Mouse (Mus musculus): ENCODE data around the gene Slc39a8. TPM values are rescaled to one million over a fixed set of nuclear protein-coding genes. Genes with fewer than 3 reads are reported as not detected.

The Slc39a8 gene
- polyA plus RNA-seq, 1 experiment from 2014 or later, result 24.3 TPM

- Histone ChIP-seq H3K4me2 (replicated peaks) (no peak overlapping the region), H3K4me1 (replicated peaks) (no peaks in the 10 kb centered on the region), H3K27me3 (replicated peaks) (no peaks in the 10 kb centered on the region), H3K9ac (no peak overlapping the region), H3K36me3 (no peaks in the 10 kb centered on the region; the same call in 1 of the 2 replicates), H3K4me3 (replicated peaks) (no peak overlapping the region), H3K27ac (no peak overlapping the region), H3K9me3 (no peaks in the 10 kb centered on the region)
- 85% methylated on average over 10 of the region's 10 CpGs for WGBS
- ATAC-seq, result no peak
Measured at GRCm38 (mm10) chr3:135853604-135854297, 28.7 kb downstream of the Slc39a8 start.

DNA sequence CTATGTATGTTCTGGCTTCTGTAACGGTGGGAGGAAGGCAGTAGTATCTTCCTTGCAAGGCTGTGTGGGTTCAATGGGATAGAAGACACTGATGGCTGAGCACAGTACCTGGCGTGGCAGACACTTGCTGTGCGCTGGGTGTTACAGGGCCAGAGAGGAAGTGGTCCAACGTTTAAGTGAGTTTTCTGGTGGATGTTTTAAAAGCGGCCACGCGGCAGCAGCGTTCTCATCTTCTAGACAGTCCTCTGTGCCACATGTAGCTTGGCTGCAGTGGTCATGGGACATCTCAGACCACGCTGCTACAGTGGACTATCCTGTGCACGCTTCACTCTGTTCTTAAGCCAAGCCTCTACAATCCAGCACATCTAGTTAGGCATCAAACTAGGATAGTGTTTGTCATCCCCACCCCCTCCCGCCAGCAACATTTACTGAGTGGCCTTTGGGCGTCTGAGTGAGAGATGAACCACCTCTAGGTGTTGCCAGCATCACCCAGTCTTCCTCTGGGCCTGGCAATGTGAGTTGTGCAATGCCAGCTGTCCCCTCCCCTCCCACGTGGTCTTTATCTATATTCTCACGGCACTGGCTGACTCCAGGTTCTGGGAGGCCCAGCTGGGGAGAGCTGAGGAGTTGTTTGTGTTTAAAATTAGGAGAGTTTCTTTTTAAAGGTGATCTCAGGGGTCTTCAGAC lies 29.4 kb downstream of the Slc39a8 start:
- H3K4me3 ChIP-seq (replicated peaks), result no peak overlapping the region
- peak; percentile 83 for ATAC-seq
- H3K27ac ChIP-seq, result no peak overlapping the region
- H3K4me1 ChIP-seq (replicated peaks), result no peaks in the 10 kb centered on the region
- no peaks in the 10 kb centered on the region for H3K27me3 ChIP-seq (replicated peaks)
- 71% methylated on average over 14 of the region's 14 CpGs for WGBS
- H3K9me3 ChIP-seq, result no peaks in the 10 kb centered on the region
- no peaks in the 10 kb centered on the region; the same call in 1 of the 2 replicates for H3K36me3 ChIP-seq
- no peak overlapping the region for H3K9ac ChIP-seq
- no peak overlapping the region for H3K4me2 ChIP-seq (replicated peaks)

DNA sequence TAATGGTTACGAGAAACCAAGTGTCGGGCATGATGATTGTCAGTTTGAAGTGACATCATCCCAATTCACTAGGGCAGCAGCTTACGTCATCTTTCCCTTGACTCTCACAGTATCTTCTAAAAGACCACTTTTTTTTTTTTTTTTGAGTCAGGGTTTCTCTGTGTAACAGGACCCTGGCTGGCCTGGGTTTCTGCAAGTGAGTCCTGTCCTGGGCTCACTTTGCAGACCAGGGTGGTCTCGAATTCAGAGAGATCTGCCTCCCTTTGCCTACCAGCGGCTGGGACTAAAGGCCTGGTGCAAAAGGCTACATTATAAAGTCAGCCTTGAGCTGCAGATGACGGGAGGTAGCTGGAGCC lies 29.9 kb downstream of the Slc39a8 start:
- 78% methylated on average over 6 of the region's 6 CpGs for WGBS
- no peaks in the 10 kb centered on the region; the same call in 1 of the 2 replicates for H3K36me3 ChIP-seq
- H3K4me3 ChIP-seq (replicated peaks), result no peak overlapping the region

DNA sequence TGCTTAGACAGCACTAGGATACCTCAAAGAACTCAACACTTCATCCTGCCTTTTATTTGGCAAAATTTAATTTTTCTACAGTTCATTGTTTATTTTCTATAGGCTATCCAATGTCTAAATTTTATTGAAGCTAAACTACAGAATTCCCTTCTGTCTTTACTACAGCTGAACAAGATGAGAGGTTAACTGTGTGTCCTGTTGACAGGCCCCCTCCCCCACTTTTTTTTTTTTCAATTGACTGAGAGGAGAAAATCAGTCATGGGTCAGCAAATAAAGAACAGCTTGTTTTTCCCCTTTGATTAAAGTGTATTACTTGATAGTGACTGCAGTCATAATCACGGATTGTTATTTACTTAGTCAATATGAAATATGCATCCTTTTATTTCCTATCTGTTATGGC lies 31.2 kb downstream of the Slc39a8 start:
- Histone ChIP-seq H3K9me3 (no peaks in the 10 kb centered on the region), H3K27me3 (replicated peaks) (no peaks in the 10 kb centered on the region), H3K27ac (no peak overlapping the region), H3K4me1 (replicated peaks) (no peaks in the 10 kb centered on the region), H3K4me2 (replicated peaks) (no peak overlapping the region), H3K36me3 (no peaks in the 10 kb centered on the region; the same call in 1 of the 2 replicates), H3K9ac (no peak overlapping the region), H3K4me3 (replicated peaks) (no peak overlapping the region)
- ATAC-seq, result no peak
- 44% methylated on average over 1 of the region's 1 CpGs for WGBS

More for the DNA sequence above, 29.9 kb downstream of the Slc39a8 start:
- Histone ChIP-seq H3K27ac (no peak overlapping the region), H3K27me3 (replicated peaks) (no peaks in the 10 kb centered on the region), H3K9me3 (no peaks in the 10 kb centered on the region), H3K4me1 (replicated peaks) (no peaks in the 10 kb centered on the region), H3K9ac (no peak overlapping the region), H3K4me2 (replicated peaks) (no peak overlapping the region)
- 0 out of 2 replicates have a peak, but pooled peaks have one; percentile 13 for ATAC-seq

DNA sequence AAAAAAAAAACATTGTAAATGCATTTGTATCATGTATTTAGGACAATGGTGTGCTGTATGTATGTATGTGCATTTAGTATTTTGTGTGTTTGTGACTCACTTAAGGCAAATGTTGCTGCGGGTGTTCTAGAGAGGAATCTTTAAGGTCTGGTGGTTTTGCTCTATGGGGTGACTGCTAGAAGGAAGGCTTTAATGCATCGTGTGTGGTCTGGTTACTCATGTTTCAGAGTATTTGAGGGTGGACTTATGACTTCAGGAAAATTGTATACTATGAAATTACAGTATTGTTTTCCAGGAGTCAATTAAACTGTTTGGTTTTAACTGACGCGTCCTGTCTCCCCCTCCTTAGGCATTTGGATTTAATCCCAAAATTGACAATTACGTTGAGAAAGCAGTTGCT lies 32.1 kb downstream of the Slc39a8 start:
- H3K36me3 ChIP-seq, result no peaks in the 10 kb centered on the region; the same call in 1 of the 2 replicates
- no peak overlapping the region for H3K4me3 ChIP-seq (replicated peaks)
- no peaks in the 10 kb centered on the region for H3K27me3 ChIP-seq (replicated peaks)
- H3K4me1 ChIP-seq (replicated peaks), result no peaks in the 10 kb centered on the region
- no peak for ATAC-seq
- H3K27ac ChIP-seq, result no peak overlapping the region
- no peak overlapping the region for H3K9ac ChIP-seq
- no peak overlapping the region for H3K4me2 ChIP-seq (replicated peaks)
- H3K9me3 ChIP-seq, result no peaks in the 10 kb centered on the region
- WGBS, result 60% methylated on average over 5 of the region's 5 CpGs

DNA sequence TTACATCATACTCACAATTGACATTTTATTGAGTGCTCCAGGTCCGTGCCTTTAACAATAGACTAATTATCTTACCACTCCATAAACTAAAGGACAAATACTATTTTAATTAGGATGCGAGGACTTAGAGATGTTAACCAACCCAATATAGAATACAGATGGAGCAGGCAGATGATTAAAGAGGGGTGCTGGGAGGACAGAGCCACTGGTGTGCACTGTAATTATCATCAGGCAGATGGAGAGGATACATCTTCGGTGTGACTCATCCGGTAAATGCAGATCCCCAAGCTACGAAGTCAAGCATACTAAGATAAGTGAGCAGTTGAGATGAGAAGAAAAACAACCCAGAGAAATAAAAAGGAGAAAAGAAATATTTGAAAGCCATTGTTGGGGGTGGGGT lies 34.4 kb downstream of the Slc39a8 start:
- no peak overlapping the region for H3K27ac ChIP-seq
- no peaks in the 10 kb centered on the region for H3K4me1 ChIP-seq (replicated peaks)
- no peaks in the 10 kb centered on the region for H3K27me3 ChIP-seq (replicated peaks)
- no peaks in the 10 kb centered on the region; the same call in 1 of the 2 replicates for H3K36me3 ChIP-seq
- no peak for ATAC-seq
- 84% methylated on average over 5 of the region's 5 CpGs for WGBS
- H3K4me3 ChIP-seq (replicated peaks), result no peak overlapping the region
- H3K9ac ChIP-seq, result no peak overlapping the region
- H3K9me3 ChIP-seq, result no peaks in the 10 kb centered on the region
- no peak overlapping the region for H3K4me2 ChIP-seq (replicated peaks)

- Histone ChIP-seq H3K27ac (no peak overlapping the region), H3K36me3 (no peaks in the 10 kb centered on the region; the same call in 1 of the 2 replicates), H3K4me1 (replicated peaks) (no peaks in the 10 kb centered on the region), H3K4me3 (replicated peaks) (no peak overlapping the region), H3K4me2 (replicated peaks) (no peak overlapping the region), H3K9ac (no peak overlapping the region), H3K9me3 (no peaks in the 10 kb centered on the region), H3K27me3 (replicated peaks) (no peaks in the 10 kb centered on the region)
- ATAC-seq, result 0 out of 2 replicates have a peak, but pooled peaks have one; percentile 53
- WGBS, result 47% methylated on average over 9 of the region's 9 CpGs
Measured at GRCm38 (mm10) chr3:135862804-135863203, 37.7 kb downstream of the Slc39a8 start.

GRCm38 (mm10) chr3:135869041-135869440 lies 44.0 kb downstream of the Slc39a8 start:
- Histone ChIP-seq H3K4me3 (replicated peaks) (no peak overlapping the region), H3K36me3 (no peaks in the 10 kb centered on the region), H3K4me2 (replicated peaks) (no peak overlapping the region), H3K27ac (no peak overlapping the region), H3K9ac (no peak overlapping the region), H3K4me1 (replicated peaks) (no peaks in the 10 kb centered on the region), H3K27me3 (replicated peaks) (no peaks in the 10 kb centered on the region), H3K9me3 (no peaks in the 10 kb centered on the region)
- 72% methylated on average over 4 of the region's 4 CpGs for WGBS
- ATAC-seq, result no peak

DNA sequence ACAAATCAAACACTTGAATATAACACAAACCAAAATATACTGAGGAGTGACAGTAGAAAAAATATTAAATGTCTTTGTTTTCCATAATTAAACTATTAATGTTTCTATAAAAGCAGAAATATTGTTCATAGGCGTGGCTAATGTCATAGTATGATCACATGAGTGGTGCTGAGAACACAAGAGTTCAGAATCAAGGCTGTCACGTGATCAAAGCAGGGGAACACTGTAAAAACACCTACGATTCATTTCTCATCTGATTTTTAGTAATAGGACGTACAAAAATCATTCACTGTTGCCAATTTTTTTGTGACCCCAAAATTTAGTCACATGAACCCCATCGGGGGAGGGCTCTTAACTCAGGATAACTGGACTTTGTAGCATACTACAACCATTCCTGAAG lies 47.2 kb downstream of the Slc39a8 start:
- Histone ChIP-seq H3K36me3 (no peaks in the 10 kb centered on the region), H3K9ac (no peak overlapping the region), H3K4me1 (replicated peaks) (no peaks in the 10 kb centered on the region), H3K27me3 (replicated peaks) (no peaks in the 10 kb centered on the region), H3K27ac (no peak overlapping the region), H3K4me2 (replicated peaks) (no peak overlapping the region), H3K9me3 (no peaks in the 10 kb centered on the region), H3K4me3 (replicated peaks) (no peak overlapping the region)
- ATAC-seq, result no peak
- 87% methylated on average over 5 of the region's 5 CpGs for WGBS

GRCm38 (mm10) chr3:135873596-135873995 lies 48.5 kb downstream of the Slc39a8 start:
- 83% methylated on average over 3 of the region's 3 CpGs for WGBS
- Histone ChIP-seq H3K36me3 (no peaks in the 10 kb centered on the region), H3K4me2 (replicated peaks) (no peak overlapping the region), H3K27ac (no peak overlapping the region), H3K9me3 (no peaks in the 10 kb centered on the region), H3K4me1 (replicated peaks) (no peaks in the 10 kb centered on the region), H3K27me3 (replicated peaks) (no peaks in the 10 kb centered on the region), H3K4me3 (replicated peaks) (no peak overlapping the region), H3K9ac (no peak overlapping the region)
- no peak for ATAC-seq

DNA sequence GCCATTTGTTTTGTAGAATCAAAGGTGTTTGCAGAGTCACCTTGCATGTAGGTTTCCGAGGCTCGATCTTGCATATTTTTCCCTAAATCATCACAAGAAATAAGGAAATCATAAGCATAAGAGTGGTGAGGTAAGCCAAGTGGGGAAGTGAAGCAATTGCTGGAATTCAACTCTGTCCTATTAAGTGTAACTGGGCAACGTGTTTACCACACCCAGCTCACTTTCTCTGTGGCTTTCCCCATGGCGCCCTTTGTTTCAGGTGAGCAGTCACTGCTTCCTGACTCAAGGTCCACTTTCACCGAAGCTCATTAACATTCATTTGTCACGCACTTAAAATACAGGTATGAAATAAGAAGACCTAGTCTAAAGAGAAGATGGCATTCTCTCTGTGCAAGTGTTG lies 53.0 kb downstream of the Slc39a8 start:
- Histone ChIP-seq H3K4me1 (replicated peaks) (no peaks in the 10 kb centered on the region), H3K36me3 (no peaks in the 10 kb centered on the region), H3K9me3 (no peaks in the 10 kb centered on the region), H3K27ac (no peak overlapping the region), H3K9ac (no peak overlapping the region), H3K4me2 (replicated peaks) (no peak overlapping the region), H3K27me3 (replicated peaks) (no peaks in the 10 kb centered on the region), H3K4me3 (replicated peaks) (no peak overlapping the region)
- 95% methylated on average over 6 of the region's 6 CpGs for whole genome bisulfite sequencing
- ATAC-seq, result no peak

DNA sequence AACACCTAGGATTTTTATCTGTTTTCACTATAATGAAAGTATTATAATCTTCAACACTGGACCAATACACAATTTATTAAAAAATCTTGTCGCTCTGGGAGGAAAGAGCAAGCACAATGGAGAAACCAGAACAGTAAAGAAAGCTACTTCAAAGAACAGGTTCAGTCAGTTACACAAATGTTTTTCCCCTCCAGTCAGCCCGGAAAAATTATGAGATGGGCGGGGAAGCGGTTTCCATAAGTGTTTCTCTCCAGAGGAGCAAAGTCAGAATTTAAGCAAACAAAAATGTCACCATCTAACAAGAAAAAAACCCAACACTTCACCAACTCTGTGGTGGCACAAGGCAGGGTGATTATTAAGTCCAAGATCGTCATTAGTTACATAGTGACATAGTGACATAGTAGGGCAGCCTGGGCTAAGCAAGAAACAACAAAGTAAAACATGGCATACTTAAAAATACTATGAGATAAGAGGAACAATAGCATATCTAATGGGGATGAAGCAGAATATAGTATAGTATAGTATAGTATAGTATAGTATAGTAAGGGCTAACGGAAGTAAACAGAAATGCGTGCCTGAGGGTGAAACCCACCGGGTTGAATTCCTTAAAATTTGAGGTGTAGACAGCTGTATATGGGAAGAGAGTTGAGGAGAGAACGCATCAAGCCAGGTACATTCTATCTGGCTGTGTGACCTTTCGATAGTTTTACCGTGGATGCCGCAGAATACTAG lies 61.0 kb downstream of the Slc39a8 start:
- Histone ChIP-seq H3K27me3 (replicated peaks) (no peaks in the 10 kb centered on the region), H3K4me1 (replicated peaks) (no peaks in the 10 kb centered on the region), H3K4me3 (replicated peaks) (no peak overlapping the region), H3K36me3 (no peaks in the 10 kb centered on the region), H3K4me2 (replicated peaks) (no peak overlapping the region), H3K27ac (no peak overlapping the region), H3K9ac (no peak overlapping the region), H3K9me3 (no peaks in the 10 kb centered on the region)
- 0 out of 2 replicates have a peak, but pooled peaks have one; percentile 6 for ATAC-seq
- WGBS, result 69% methylated on average over 12 of the region's 12 CpGs
